Mouse (Mus musculus): Measurements from ENCODE around the gene Foxo3.

The Foxo3 gene

GRCm38 (mm10) chr10:42139749-42140148 lies 136.8 kb downstream of the Foxo3 start:
- in situ Hi-C loops (cut with MboI; ENCODE audit: low sequenced_read_pairs): no loop called here

GRCm38 (mm10) chr10:42134759-42135702 lies 141.5 kb downstream of the Foxo3 start:
- in situ Hi-C loops (cut with MboI; ENCODE audit: low sequenced_read_pairs): no loop called here
